Mouse (Mus musculus) ES-E14 (cell line): Measurements from ENCODE around the gene Pde6h. TPM values are rescaled to one million over a fixed set of nuclear protein-coding genes. Genes with fewer than 3 reads are reported as not detected.

ENCODE experiments used
- DNase-seq: peaks from one replicate; pipeline ENCODE4 v3.0.0-alpha.2; 2013; ENCODE audit warnings: low read depth, low spot score
- H3K27ac ChIP-seq: 2 replicates; pipeline ENCODE4 v1.5.1; 2012; ENCODE audit warnings: low read depth, mild to moderate bottlenecking, low read length, moderate library complexity, mixed read lengths; ENCODE audit not compliant: poor library complexity, insufficient read depth, severe bottlenecking
- H3K36me3 ChIP-seq: 2 replicates; pipeline ENCODE4 v1.6.1; 2012; ENCODE audit warnings: mild to moderate bottlenecking, low read length, moderate library complexity, mixed read lengths; ENCODE audit not compliant: control insufficient read depth, poor library complexity, insufficient read depth, severe bottlenecking
- H3K4me1 ChIP-seq, 2 experiments: fragments of 150-350 bp in 1 of 2; sonication (generic) in 1 of 2; 2 replicates each; pipeline ENCODE4 v1.6.1; 2012; ENCODE audit warnings: low read length in 2 of 2, mild to moderate bottlenecking in 1 of 2, mixed read lengths in 1 of 2; ENCODE audit not compliant: control insufficient read depth in 2 of 2, insufficient read depth in 2 of 2, poor library complexity in 1 of 2
- H3K4me3 ChIP-seq, 2 experiments: fragments of 150-350 bp in 1 of 2; sonication (generic) in 1 of 2; 2 replicates each; pipeline ENCODE4 v1.5.1; 2012; ENCODE audit warnings: low read length in 2 of 2, low read depth in 1 of 2, mild to moderate bottlenecking in 1 of 2, mixed read lengths in 1 of 2; ENCODE audit not compliant: insufficient read depth in 1 of 2, poor library complexity in 1 of 2, severe bottlenecking in 1 of 2
- H3K9ac ChIP-seq: 2 replicates; pipeline ENCODE4 v1.6.1; 2012; ENCODE audit warnings: low read depth, mild to moderate bottlenecking, low read length, mixed read lengths; ENCODE audit not compliant: poor library complexity, insufficient read depth, severe bottlenecking
- H3K9me3 ChIP-seq: fragments of 150-350 bp; sonication (generic); 2 replicates; pipeline ENCODE4 v1.6.1; 2012; ENCODE audit warnings: low read depth, mild to moderate bottlenecking, low read length; ENCODE audit not compliant: control insufficient read depth, insufficient read depth
- CHD2 ChIP-seq: IDR thresholded peaks from 2 replicates; pipeline ENCODE4 v1.6.1; 2014; ENCODE audit warnings: mild to moderate bottlenecking, low read depth, low read length, inconsistent platforms
- HCFC1 ChIP-seq: IDR thresholded peaks from 2 replicates; pipeline ENCODE4 v1.6.1; 2012; ENCODE audit warnings: low read length, inconsistent platforms, borderline replicate concordance; ENCODE audit not compliant: insufficient read depth
- MAFK ChIP-seq: IDR thresholded peaks from 2 replicates; pipeline ENCODE4 v1.6.1; 2014; ENCODE audit warnings: mild to moderate bottlenecking, low read depth, low read length, inconsistent platforms; ENCODE audit not compliant: insufficient read depth
- ZC3H11A ChIP-seq: IDR thresholded peaks from 2 replicates; pipeline ENCODE4 v1.6.1; 2012; ENCODE audit warnings: low read depth, mild to moderate bottlenecking, inconsistent platforms, low read length, borderline replicate concordance
- ZNF384 ChIP-seq: IDR thresholded peaks from 2 replicates; pipeline ENCODE4 v1.6.1; 2012; ENCODE audit warnings: low read depth, low read length, inconsistent platforms
- in situ Hi-C, 2 experiments: fragments of 600-800 bp; cut with MboI; formaldehyde crosslinking; loops; one replicate each; pipeline ENCODE4 v1.15.1; 2025; ENCODE audit warnings: low sequenced_read_pairs in 2 of 2, inconsistent platforms in 1 of 2; ENCODE audit not compliant: unreplicated experiment in 2 of 2
- total RNA-seq: library from RNA; depleted of rRNA; stranded (reverse); fragments of 300-350 nt; gene quantifications from 2 replicates; pipeline ENCODE4 v1.2.3, GENCODE M21; 2012; rRNA removed

Pde6h gene
- 0.45 TPM in 1 of 2 replicates, not detected in the other for total RNA-seq

GRCm38 (mm10) chr6:136923532-136923931 is at the start of gene Pde6h:
Gene Pde6h (plus strand): TSS chr6:136923832.
- H3K4me3 ChIP-seq: no peak within 1 kb of the TSS
- peak within 1 kb of the TSS; percentile 5; the same call in 1 of the 2 replicates for H3K27ac ChIP-seq
- H3K36me3 ChIP-seq: no peaks in the 10 kb centered on the region
- H3K4me1 ChIP-seq: no peaks in the 10 kb centered on the region
- no peak within 1 kb of the TSS for H3K9ac ChIP-seq
- no peak for TF ChIP-seq HCFC1
- no peak for TF ChIP-seq ZC3H11A
- no peak for TF ChIP-seq MAFK
- TF ChIP-seq CHD2: no peak
- no peak for TF ChIP-seq ZNF384
- H3K9me3 ChIP-seq: no peaks in the 10 kb centered on the region
- in situ Hi-C loops: no loop called here
- no peak for DNase-seq

GRCm38 (mm10) chr6:136874599-136874998 is 49.0 kb upstream of the Pde6h start:
- in situ Hi-C loops: no loop called here
- Histone ChIP-seq H3K9ac (no peak overlapping the region), H3K9me3 (no peaks in the 10 kb centered on the region), H3K4me1 (no peaks in the 10 kb centered on the region), H3K4me3 (no peak overlapping the region), H3K27ac (no peak overlapping the region), H3K36me3 (no peaks in the 10 kb centered on the region)
- no peak for DNase-seq
- TF ChIP-seq CHD2: no peak
- no peak for TF ChIP-seq HCFC1
- TF ChIP-seq ZNF384: no peak
- no peak for TF ChIP-seq ZC3H11A
- no peak for TF ChIP-seq MAFK

- no peak within 1 kb of the TSS for H3K4me3 ChIP-seq
- no peaks in the 10 kb centered on the region for H3K4me1 ChIP-seq
- in situ Hi-C loops: no loop called here
- TF ChIP-seq ZC3H11A (no peak), HCFC1 (no peak), MAFK (no peak)
- H3K9ac ChIP-seq: no peak within 1 kb of the TSS
- DNase-seq: no peak
- no peak within 1 kb of the TSS for H3K27ac ChIP-seq
- no peaks in the 10 kb centered on the region for H3K9me3 ChIP-seq
- H3K36me3 ChIP-seq: no peaks in the 10 kb centered on the region
Measured at GRCm38 (mm10) chr6:136875670-136876069, 48.0 kb upstream of the Pde6h start, which contains the start of gene Mgp. Gene Mgp (minus strand): TSS chr6:136875823.

- H3K4me3 ChIP-seq: no peak overlapping the region
- H3K9me3 ChIP-seq: no peaks in the 10 kb centered on the region
- no peak for TF ChIP-seq HCFC1
- no peak for TF ChIP-seq ZNF384
- TF ChIP-seq CHD2: no peak
- no peak for TF ChIP-seq ZC3H11A
- no peak for TF ChIP-seq MAFK
- H3K27ac ChIP-seq: no peak overlapping the region
- no peak overlapping the region for H3K9ac ChIP-seq
- in situ Hi-C loops: no loop called here
- H3K4me1 ChIP-seq: no peaks in the 10 kb centered on the region
- no peaks in the 10 kb centered on the region for H3K36me3 ChIP-seq
- DNase-seq: no peak
Measured at GRCm38 (mm10) chr6:136881678-136882077, 42.0 kb upstream of the Pde6h start.

- no peak for TF ChIP-seq HCFC1
- no peak for TF ChIP-seq CHD2
- no peak for TF ChIP-seq MAFK
- TF ChIP-seq ZC3H11A: no peak
- no peak for TF ChIP-seq ZNF384
- H3K4me1 ChIP-seq: no peaks in the 10 kb centered on the region
- DNase-seq: no peak
- in situ Hi-C loops: no loop called here
- H3K9ac ChIP-seq: no peak overlapping the region
- H3K27ac ChIP-seq: no peak overlapping the region
- no peaks in the 10 kb centered on the region for H3K36me3 ChIP-seq
- no peaks in the 10 kb centered on the region for H3K9me3 ChIP-seq
- no peak overlapping the region for H3K4me3 ChIP-seq
Measured at GRCm38 (mm10) chr6:136883431-136883915, 40.2 kb upstream of the Pde6h start.
